Mouse (Mus musculus): ENCODE data around the gene St3gal3.

The St3gal3 gene

DNA sequence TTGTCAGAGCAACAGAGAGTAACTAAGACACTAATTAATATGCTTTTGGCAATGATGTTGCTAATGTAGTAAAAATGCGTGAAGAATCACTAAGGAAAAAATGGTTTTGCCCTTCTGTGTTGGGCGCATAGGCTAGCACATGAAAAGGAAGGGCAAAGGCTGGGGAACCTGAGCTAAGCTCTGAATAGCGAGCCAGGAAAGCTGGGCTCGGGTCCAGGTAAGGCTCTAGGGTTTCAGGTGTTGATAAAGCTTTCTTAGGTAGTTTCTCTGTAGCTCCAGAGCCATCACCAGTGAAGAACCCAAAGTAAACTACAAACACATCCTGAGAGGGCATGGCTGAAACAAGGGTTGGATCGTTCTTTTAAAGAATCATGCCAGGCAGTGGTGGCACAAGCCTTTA lies 6.8 kb upstream of the St3gal3 start:
- in situ Hi-C loops (cut with MboI, MseI) = loop anchor here (10.0 kb wide), 1 partner anchor 1133 kb away; no protein-coding TSS in a partner anchor

DNA sequence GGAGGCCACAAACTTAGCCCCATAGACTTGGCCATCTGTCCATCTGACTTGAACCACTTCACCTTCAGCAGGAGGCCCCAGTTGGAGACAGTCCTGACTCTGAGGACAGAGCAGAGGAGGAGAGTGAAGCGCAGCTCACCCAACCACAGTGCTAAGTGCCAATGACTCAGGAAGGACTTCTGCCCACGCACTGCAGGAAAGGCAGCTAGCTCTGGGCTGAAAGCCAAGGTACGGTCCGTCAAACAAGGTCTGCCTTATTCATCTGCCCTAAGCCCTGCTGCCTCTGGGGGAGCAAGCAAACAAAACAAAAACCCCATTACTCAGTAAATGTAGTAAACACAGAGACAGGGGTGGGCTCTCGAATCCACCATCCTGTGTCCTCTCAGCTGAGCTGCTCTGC lies 4.2 kb upstream of the St3gal3 start:
- in situ Hi-C loops (cut with MboI, MseI) = no loop called here

DNA sequence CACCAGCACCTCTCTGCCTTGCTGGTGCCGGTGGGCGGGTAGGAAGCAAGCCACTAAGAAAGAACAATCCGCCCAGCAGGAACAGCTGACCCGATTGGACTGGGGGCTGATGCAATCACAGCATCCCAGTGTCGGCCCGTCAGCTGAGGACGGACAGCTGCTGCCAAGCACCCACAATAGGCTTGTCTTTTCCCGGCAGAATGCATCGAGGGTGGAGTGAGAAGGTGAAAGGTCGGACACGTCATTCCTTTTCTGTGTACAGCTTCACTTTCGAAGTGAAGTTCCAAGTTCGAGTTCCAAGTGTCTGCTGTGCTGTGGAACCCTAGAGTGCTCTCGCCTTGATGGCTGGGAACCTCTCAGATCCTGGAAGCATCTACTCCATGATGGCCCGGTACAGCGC lies 3.1 kb upstream of the St3gal3 start:
- in situ Hi-C loops (cut with MboI, MseI) = no loop called here

DNA sequence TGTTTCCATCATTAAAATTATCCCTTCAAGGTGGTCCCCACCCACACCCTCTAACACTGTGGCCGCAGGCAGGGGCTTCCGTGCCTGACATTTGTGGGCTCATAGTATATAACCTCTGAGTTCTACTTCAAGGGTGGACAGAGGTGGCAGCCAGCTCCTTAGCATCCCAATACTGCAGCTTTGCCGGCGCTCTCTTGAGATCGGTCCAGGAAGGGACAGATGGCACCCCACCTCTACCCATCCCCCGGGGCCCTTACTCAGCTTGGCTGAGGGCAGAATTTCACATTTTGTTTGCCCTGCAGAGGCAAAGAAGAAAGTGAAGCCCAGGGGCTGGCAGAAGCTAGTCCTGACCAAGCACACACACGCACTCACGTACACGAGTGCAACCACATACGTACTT lies 2.6 kb upstream of the St3gal3 start:
- in situ Hi-C loops (cut with MboI, MseI) = no loop called here

DNA sequence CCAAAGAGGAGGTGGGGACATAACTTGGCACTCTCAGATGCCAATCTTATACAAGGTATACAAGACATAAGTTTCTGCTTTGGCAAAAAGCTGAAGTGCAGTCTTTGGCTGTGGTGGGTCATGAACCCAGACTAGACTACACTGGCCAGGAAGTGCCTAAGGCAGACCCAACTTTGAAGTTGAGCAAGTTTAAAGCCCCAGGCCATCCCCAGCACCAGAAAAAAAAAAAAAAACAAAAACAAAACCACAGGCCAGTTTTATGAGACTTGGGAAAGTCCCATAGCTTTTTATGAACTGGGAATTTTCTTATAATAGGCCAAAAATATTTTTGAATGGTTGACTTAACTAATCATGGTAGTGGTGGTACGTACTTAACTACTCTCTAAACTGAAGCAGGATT lies 700 bp upstream of the St3gal3 start:
- in situ Hi-C loops (cut with MboI, MseI) = no loop called here

DNA sequence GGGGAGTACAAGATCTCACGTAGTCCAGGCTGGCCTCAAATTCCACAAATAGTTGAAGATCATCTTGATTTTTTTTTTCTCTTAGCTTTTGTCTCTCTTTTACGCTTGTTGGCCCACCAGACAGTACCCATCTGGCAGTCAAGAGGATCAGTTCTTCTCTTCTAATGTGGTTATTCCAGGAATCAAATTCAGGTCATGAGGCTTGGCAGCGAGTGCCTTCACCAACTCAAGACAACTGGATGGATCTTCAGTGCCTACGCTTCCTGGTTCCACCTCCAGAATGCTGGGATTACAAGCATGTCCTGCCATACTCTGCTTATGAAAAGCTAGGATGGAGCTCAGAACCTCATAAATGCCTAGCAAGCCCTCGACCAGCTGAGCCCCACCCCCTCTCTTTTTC lies 3.4 kb downstream of the St3gal3 start:
- in situ Hi-C loops (cut with MboI, MseI) = no loop called here

DNA sequence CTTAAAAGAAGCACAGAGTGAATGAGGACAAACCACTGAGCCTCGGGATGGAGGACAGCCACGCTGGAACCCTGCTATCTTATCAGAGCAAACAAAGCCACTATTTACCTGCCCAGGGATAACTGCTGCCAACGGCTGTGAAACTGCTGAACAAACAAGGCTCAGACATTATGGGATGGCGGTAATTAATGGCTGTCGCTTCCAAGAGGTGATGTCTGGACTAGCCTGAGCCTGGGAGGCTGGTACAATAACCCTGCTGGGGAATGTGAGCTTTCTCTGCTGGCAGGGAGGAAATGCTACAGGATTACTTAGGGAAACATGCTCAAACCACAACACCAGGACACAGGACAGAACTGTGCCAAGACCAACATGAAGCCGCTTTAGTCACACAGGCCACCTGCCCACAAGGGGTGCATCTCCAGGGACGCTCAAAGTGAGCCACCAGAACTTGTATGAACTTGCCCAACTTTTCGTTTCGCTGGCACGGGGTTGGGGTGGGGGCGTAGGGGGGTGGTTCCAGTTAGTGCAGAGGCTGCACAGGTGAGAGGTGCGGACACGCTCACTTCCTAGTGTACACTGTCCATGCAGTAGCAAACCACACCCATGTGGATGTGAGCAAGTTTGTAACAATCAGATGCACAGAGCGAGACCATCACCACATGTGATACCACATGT lies 11.5 kb downstream of the St3gal3 start:
- in situ Hi-C loops (cut with MboI, MseI) = no loop called here

DNA sequence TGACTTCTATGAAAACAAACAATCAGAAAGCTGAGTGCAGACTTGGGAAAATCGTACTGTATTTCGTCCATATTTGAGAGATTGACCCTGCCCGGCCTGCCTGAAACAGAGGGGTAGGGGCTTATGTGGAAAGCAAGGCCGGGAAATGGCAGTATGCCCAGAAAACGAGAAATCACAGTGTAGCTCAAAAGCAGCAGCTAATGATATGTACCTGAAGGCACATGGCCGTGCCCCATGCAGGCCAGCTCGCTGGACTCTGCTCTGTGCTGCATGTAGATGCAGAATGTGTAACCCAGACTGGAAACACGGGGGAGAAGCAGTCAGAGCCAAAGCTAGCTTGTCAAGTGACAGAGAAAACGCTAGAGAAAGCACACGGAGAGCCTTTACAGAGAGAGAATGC lies 12.6 kb downstream of the St3gal3 start:
- in situ Hi-C loops (cut with MboI, MseI) = no loop called here

DNA sequence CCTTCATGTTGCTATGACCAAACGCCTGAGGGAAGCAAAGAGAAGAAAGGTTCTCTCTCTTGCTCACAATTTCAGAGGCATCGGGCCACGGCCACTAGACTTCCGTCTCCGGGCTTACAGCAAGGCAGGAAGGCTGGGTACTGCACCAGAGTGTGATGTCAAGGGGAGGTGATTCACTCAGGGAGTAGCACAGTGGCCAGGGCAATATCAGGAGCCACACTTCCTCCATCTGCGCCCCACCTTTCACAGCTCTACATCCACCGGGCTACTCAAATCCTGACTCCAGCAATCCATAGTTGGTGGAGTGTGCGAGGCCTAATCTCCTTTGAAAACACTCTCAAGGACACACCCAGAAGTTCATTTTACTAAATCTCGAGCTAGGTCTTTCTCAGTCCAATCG lies 17.1 kb downstream of the St3gal3 start:
- in situ Hi-C loops (cut with MboI, MseI) = no loop called here

DNA sequence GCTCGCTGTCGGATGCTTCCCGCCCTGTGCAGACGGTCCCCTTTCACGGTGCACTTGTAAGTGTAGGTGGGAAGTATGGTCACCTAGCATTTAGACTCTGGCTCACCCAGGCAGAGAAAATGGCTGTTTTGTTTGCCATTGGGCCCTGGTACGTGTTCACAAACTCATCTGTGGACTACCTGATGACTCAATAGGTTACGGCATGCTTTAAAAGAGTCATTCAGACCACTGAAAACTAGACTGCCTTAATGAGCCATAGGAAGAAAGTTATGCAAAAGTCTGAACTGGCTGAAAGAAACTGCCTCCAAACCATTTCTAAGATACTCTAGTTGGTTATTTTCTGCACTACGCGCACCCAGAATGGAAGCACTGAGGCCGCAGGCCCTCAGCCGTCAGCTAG lies 18.6 kb downstream of the St3gal3 start:
- in situ Hi-C loops (cut with MboI, MseI) = no loop called here

DNA sequence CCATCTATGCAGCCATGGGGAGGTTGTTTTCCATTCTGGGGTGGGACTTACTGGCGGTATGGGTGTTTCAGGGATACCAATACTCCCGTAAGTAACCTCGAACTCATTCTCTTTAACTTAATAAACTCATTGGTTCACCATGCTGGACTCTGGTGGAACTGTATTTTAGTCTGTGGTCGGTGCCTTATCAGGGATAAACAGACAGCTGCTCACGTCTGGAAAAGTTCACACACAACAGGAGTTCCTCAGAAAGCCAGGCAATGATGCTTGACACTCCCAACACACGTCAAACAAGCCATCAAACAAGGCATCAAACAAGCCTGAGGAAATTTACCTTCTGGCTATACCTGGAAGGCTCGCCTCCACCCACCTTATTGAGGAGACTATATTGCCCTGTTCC lies 19.6 kb downstream of the St3gal3 start:
- in situ Hi-C loops (cut with MboI, MseI) = no loop called here

DNA sequence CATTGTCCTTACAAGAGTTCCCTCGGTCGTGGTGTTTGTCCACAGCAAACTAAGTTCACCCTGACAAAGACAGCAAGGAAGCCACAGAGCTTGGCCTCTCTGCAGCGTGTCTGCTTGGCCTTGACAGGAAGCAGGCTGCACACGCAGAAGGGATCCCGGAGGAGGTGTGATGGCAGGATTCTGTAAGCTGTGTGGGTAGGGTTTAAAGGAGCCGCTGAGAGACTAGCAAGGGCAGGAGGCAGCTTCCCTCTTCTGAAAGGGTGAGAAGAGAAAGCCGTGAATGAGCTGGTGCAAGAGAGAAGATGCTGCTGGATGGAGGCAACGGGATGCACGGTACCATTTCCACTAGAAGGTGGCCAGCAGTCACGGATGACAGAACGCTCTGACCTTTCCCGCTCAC lies 22.1 kb downstream of the St3gal3 start:
- in situ Hi-C loops (cut with MboI, MseI) = no loop called here

DNA sequence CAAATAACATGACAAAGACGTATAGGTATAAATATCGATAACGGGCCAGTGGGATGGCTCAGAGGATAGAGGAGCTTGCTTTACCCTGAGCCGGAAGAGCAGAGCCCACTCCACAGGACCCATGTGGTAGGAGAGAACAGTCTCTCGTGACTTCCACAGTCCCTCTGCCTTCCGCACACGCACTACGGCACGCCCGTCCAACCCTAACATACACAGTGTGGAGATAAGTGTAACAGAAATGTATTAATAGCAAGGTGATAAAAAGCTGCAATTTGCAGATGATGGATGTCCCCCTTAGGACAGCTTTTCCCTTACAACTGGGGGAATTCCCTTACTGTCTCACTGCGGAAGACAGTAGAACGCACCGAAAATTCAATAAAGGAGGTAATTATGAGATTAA lies 25.1 kb downstream of the St3gal3 start:
- in situ Hi-C loops (cut with MboI, MseI) = no loop called here

DNA sequence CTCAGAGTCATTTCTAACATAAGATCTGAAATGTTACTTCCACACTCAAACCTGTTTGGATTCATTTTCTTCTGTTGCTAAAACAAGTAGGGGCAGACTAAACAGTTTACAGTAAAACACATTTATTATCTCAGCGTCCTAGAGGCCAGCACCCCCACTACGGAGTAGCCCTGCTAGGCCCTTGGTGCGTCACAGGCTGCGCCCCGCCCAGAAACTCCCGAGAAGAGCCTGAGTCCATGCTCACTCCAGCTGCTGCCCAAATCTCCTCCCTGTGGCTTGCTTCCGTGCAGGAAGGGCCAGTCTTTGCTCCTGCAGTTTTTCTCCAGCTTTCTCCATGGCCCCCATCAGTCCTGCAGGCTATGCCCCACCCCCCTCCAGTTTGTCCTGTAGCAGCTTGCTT lies 25.9 kb downstream of the St3gal3 start:
- in situ Hi-C loops (cut with MboI, MseI) = no loop called here

DNA sequence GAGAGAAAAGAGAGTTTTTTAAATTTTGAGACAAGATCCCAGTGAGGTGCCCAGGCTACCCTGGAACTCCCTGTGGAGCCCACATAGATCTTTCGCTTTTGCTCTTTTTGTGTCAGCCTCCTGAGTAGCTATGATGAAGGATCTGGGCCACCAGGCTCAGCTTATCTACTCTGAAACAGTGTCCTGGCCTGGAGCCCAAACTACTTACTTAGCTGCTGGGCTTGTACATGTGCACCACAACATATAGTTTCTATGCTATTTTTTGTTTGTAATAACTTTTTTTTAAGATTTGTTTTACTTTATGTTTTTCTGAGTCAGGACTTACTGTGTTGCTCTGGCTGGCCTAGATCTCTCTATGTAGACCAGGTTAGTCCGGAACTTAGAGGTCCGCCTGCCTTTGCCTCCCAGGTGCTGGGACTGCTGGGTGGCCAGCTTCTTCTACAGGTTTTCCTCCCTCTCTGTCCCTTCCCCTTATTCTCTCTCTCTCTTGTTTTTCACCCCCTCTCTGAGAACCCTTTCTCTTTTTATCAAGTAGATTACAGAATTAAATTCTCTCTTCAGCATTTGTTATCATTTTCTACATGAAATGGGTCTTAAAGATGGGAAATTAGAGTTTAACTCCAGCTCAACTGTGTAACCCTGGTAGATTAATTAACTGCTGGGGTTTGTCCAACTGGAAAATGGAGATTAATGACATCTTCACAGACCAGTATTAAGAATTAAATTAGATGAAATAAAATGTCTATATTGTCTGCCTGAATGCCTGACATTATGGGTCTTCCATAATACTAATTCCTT lies 29.3 kb downstream of the St3gal3 start:
- in situ Hi-C loops (cut with MboI, MseI) = no loop called here

DNA sequence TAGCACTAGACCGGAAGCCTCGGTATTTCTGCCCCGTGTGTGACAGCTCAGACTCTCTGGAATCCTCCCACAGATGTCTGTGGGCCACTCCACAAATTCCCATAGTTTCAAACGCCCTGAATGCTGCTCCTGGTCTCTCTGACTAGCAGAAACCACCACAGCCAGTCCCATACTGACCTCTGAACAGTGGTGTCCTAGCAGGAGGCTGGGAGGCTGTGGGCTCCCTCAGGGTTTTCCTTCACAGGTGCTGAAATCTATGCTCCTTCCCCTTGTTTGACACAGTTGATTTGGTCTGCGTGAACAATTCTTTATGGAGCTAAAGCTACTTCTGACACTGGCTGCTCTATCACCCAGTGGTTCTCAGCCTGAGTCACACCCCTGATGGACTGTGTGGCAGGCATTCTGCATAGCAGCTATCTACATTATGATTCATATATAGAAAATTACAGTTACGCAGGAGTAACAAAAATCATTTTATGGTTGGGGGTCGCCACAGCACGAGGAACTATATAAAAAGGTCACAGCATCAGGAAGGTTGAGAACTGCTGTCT lies 31.4 kb downstream of the St3gal3 start:
- in situ Hi-C loops (cut with MboI, MseI) = no loop called here

DNA sequence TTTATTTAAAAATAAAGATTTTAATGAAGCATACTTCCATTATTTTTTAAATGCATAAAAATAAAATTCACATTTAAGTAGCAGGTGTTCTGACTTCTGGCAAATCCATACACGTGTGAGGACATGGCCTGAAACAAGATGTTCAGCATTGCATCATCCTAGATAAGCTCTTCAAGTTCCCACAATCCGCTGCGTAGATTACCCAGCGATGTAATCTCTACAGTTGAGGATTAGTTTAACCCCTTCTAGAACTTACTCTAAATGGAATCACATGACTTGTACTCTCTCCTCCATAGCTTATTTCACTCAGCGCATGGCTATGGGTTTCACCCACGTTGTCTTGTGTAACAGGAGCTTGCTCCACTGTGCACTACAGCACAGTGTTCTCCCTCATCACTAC lies 33.2 kb downstream of the St3gal3 start:
- in situ Hi-C loops (cut with MboI, MseI) = no loop called here

DNA sequence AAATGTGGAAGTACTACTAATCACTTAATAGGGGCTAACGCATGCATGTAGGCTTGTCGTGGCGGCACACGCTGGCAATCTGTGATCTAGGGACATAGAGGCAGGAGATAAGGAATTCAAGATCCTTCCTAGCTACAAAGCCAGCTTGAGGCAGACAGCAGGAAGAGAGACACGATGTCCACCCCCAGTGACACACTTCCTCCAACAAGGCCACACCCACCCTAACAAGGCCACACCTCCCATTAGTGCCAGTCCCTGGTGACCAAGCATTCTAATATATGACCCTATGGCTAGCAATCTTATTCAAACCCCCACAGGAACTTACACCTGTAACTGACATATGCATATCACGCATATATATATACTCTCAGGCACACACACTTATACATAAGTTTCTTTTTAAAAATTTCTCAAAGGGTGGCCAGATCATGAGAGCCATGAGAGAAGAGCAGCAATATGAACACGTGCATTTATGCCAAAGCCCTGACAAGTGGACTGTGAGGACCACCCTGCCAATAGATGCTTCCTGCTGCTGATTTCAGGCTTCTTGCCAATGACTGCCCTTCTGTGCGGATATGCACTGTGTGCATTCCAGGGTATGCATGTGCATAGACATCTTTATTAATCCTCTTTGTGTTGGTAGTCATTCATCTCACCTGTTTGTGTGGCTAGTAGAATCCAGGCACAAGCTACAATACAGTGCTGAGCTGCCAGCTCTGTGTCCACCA lies 34.9 kb downstream of the St3gal3 start:
- in situ Hi-C loops (cut with MboI, MseI) = no loop called here

DNA sequence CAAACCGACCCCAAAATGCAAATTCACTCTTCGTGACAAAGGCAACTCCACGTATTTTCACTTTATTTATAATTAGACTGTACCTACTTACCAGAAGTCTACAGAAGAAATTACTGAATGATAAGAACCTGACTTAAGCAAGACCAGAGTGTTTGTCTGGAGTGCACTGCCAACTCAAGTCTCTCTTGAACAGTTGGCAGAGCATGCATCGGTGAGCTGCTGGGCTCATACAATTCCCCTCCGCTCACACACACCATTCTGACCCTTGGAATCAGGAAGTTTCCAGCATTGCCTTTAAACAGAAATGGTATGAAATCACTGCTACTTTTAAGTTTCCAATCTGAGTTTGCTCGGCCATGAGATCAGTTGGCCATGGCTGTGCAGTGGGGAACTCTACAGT lies 36.1 kb downstream of the St3gal3 start:
- in situ Hi-C loops (cut with MboI, MseI) = no loop called here

DNA sequence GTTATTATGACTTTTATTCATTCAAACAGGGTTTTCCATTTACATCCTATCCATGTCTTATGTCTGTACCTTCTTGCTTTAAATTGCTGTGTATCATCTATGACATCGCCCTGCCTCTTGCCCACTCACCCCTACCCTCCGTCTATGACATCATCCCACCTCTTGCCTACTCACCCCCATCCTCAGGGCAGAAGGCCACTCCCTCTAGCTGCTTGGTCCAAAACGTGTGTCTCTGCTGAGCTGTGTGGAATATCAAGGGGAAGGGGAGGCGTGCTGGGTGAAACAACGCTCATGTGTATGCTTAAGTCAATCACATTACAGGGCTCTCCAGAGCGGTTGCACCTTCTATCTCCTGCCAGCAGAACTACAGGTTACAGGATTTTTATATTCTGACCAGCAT lies 38.6 kb downstream of the St3gal3 start:
- in situ Hi-C loops (cut with MboI, MseI) = no loop called here

DNA sequence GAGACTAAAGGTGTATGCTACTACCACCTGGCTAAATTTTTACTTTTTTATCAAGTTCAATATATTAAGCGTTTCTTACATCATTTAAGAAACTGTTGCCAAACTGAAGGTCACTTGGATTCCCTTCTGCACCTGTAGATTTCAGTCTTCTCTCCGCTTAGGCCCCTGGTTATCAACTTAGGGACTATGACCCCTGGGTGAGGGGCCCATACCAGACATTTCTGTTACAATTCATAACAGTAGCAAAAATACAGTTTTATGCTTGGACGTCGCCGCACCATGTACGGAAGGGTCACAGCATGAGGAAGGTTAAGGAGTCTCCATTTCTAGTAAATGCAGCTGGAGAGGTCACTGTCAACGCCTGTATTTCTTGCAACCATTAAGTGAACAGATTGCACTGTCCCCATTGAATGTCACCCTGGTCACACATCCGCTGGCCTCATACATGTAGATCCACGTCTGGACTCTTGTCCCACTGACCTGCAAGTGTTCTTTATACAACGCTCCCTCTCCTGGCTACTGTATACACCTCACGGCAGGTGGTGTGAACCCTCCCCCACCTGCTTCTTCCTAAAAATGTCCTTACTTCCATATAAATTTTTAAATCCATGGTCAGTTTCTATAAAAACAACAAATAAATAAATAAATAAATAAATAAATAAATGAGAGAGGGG lies 41.8 kb downstream of the St3gal3 start:
- in situ Hi-C loops (cut with MboI, MseI) = no loop called here

DNA sequence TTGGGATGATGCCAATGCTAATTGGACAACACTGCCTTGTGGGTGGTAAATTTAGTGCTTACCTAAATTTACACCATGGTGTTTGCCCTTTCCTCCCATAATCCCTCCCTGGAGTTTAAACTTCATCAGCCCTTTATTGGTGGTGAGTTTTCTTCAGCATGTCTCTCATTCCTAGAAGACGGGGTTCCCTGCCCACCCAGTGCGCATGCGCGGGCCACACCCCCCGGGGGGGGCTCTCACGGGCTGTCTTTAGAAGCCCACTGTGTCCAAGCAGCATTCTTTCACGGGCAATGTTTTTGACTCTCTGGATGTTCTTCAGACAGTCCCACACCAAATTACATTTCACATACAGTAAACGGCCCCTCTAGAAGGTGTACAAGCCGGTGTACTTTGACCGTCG lies 44.3 kb downstream of the St3gal3 start:
- in situ Hi-C loops (cut with MboI, MseI) = no loop called here
